Mouse (Mus musculus): Measurements from ENCODE around the gene Nfkbib. TPM values are rescaled to one million over a fixed set of nuclear protein-coding genes. Genes with fewer than 3 reads are reported as not detected.

Nfkbib gene
- total RNA-seq, 2 experiments from 2014 or later = 27.1 to 31.3 TPM

DNA sequence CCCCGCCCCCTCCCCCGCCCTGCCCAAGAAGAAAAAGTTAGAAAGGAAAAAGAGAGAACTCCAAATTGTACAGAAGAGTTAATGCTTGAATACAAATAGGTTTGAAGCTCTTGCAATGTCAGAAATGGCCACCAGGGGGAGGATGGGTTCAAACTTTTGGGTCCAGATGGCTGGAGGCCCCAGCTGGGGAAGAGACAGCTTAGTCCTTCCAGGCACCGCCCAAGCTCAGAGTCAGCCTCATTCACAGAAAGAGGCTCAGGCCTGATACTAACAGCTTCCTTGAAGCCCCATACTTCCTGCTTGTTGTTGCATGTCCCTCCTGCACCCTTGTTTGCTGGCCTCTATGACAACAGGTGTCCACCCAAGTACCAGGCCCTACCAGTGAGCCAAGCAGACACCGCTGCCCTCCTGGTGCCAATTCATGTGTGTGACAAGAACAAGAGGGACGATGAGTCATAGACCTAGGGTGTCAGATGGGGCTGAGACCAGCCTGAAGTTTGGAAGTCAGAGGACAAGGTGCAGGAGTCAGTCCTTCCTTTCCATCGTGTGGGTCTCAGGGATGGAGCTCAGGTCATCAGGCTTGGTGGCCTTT is 12.9 kb upstream of the Nfkbib start:
- H3K4me3 ChIP-seq = no peak overlapping the region; the same call in 1 of the 2 replicates
- H3K27ac ChIP-seq = peak overlapping the region; percentile 82
- intact Hi-C loops (cut with DNase I) = loop anchor here (1.0 to 10.0 kb wide), 2 partner anchors 87 to 255 kb away; no protein-coding TSS in a partner anchor
- peak; percentile 91 for DNase-seq
- peak; percentile 77 for TF ChIP-seq CTCF (IDR thresholded peaks at IDR 0.05)

DNA sequence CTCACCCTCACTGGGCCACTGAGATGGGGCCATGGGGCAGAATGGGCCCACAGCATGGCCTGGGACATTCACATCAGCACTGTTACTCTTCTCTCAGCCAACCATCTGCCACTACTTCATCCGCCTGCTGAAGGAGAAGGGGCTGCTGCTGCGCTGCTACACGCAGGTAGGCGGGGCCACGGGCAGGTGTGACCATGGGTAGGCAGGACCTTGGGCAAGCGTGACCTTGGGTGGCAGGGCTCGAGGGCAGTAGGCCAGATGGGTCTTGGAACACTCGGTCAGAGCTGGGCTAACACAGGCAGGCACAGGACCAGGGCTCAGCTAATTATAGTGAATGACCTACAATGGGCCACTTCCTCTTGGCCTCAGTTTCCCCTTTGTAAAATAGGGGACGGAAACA is 11.5 kb upstream of the Nfkbib start:
- Histone ChIP-seq H3K4me3 (no peak overlapping the region), H3K27ac (peak overlapping the region; percentile 62)
- peak; percentile 72 for DNase-seq
- no peak for TF ChIP-seq CTCF (IDR thresholded peaks at IDR 0.05)
- intact Hi-C loops (cut with DNase I) = no loop called here

DNA sequence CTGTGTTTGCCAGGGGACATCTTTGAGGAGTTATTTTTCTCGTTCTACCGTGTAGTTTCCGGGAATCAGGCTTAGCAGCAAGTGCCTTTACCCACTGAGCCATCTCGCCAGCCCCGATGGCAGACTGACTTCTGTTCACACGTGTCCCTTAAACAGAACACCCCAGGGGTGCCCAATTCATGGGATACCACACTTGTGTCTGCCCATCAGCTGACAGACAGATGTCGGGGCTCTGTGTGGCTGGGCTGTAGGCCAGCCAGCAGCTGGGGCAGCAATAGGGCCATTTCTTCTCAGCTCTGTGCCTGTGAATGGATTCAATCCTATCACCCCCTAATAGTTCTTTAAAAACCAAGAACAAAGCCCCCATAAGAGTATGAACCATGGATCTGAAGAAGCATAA is 7.8 kb upstream of the Nfkbib start:
- Histone ChIP-seq H3K4me3 (no peak overlapping the region), H3K27ac (peak overlapping the region; percentile 76)
- TF ChIP-seq CTCF (IDR thresholded peaks at IDR 0.05) = no peak
- no peak for DNase-seq
- intact Hi-C loops (cut with DNase I) = no loop called here

DNA sequence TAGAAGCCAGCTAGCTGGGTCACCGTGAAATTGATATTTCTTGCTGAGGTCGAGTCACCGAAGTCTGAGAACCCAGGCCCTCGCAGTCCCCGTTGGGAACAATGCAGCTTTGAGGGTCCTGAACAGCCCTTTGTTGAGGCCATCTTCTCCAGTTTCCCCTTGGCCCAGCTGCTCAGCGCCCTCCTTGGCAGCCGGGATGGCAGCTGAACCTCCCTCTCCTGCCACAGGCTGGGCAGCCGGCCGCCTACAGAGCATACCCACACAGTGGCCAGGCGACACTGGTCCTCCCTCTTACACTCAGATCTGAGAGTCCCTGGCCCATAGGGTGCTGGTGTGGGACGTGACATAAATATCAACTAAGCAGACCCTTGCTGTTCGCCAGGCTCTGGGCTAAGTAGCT is 6.9 kb upstream of the Nfkbib start:
- no peak for TF ChIP-seq CTCF (IDR thresholded peaks at IDR 0.05)
- intact Hi-C loops (cut with DNase I) = no loop called here

DNA sequence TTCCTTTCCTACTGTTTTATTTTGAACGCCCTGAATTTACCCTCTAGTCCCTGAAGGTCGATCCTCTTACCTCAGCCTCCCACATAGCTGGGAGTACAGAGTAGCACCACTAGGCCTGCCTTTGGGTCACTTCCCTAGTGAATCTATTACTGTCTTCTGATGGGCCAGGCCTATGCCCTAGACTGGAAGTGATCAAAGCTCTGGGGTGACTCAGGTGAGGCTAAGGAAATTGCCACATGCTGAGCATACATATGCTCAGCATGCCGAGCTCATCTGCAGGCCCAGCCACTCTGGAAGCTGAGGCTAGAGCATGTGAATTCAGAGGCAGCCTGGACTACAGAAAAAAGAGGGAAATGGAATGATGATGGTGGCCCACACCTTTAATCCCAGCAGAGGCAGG is 5.9 kb upstream of the Nfkbib start:
- intact Hi-C loops (cut with DNase I) = no loop called here
- peak overlapping the region; percentile 76 for H3K27ac ChIP-seq
- DNase-seq = no peak
- no peak overlapping the region for H3K4me3 ChIP-seq
- TF ChIP-seq CTCF (IDR thresholded peaks at IDR 0.05) = no peak

More for the DNA sequence above, 6.9 kb upstream of the Nfkbib start:
- Histone ChIP-seq H3K4me3 (no peak overlapping the region; the same call in 1 of the 2 replicates), H3K27ac (peak overlapping the region; percentile 76)
- DNase-seq = peak; percentile 70

DNA sequence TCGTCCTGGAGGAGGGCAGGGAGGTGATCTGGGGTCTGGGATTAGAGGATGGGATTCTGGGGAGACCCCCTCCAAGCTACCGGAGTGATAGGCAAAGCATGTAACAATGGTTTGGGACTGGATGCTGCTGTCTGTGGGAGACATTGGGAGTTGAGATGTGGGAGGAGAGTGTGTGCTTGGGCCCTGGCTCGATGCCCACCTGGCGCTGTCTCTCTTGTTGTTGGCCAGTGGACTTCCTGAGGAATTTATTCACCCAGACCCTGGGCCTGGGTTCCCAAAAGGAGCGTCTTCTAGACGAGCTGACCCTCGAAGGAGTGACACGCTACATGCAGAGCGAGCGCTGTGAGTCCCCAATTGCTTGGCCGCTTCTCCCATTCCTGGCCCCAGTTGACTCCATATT is 4.6 kb upstream of the Nfkbib start:
- no peak overlapping the region for H3K4me3 ChIP-seq
- DNase-seq = no peak
- no peak for TF ChIP-seq CTCF (IDR thresholded peaks at IDR 0.05)
- intact Hi-C loops (cut with DNase I) = no loop called here
- H3K27ac ChIP-seq = no peak overlapping the region

DNA sequence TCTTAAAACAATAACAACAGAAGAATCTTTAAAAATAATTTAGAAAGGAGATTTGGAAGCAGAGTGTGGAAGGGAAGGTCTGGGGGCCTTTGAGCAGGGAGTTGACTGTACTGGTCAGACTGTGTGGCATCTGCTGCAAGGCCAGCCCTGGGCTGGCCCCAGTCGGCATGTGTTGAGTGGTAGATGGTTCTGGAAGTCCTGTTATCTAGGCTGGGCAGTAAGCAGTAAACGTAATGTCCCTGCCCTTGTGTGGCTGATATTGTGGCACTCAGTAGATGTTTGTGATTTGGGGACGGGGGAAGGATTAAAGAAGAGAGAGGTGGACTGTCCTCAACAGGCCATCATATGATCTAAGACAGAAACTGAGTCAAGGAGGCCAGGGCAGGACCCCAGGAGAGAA is 3.0 kb upstream of the Nfkbib start:
- no peak for DNase-seq
- H3K4me3 ChIP-seq = no peak overlapping the region
- no peak overlapping the region for H3K27ac ChIP-seq
- no peak for TF ChIP-seq CTCF (IDR thresholded peaks at IDR 0.05)
- intact Hi-C loops (cut with DNase I) = no loop called here

DNA sequence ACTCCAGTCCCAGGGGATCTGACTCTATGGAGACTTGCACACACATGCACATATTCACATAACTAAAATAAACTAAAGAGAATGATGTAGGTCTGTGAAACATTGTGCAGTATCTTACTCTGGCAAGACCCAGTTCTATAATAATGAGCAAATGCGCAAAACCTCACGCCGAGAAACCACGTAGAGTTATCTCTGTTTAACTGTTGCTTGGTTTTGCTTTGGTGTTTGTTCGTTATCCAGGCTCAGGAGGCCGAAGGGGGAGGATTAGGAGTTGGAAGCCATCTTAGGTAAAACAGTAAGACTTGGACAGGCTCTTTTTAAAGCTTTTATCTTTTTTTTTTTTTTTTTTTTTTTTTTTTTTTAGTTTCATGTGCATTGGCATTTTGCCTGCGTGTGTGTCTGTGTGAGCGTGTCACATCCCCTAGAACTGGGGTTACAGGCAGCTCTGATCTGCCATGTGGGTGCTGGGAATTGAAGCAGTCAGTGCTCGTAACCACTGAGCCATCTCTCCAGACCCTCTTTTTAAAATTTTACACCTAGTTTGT is 2.2 kb upstream of the Nfkbib start:
- no peak for DNase-seq
- TF ChIP-seq CTCF (IDR thresholded peaks at IDR 0.05) = no peak
- Histone ChIP-seq H3K27ac (no peak overlapping the region), H3K4me3 (no peak overlapping the region)
- intact Hi-C loops (cut with DNase I) = loop anchor here (10.0 kb wide), 1 partner anchor 405 kb away; the partner anchor contains the start of genes Ggn and Spred3

DNA sequence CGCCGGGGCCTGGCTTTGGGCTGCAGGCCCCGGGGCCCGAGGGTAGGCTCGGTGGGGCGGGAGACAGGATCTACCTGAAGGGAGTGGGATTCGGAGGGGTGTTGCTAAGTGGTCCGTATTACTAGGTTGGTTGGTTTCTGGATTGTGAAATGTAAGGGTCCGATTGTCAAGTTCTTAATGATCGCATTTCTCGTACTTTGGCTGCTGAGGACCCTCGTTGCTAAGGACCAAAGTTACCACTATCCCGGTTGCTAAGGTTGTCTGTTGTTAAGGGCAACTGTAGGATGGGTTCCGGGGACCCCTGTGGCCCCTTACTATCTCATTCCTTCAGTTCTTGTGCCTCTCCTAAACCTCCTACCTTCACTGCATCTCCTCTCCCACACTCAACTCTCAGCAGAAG is 402 bp downstream of the Nfkbib start:
- Histone ChIP-seq H3K27ac (peak overlapping the region; percentile 97), H3K4me3 (peak overlapping the region; percentile 91)
- intact Hi-C loops (cut with DNase I) = loop anchor here (10.0 kb wide), 1 partner anchor 408 kb away; the partner anchor contains the start of genes Ggn and Spred3
- DNase-seq = no peak
- no peak for TF ChIP-seq CTCF (IDR thresholded peaks at IDR 0.05)

DNA sequence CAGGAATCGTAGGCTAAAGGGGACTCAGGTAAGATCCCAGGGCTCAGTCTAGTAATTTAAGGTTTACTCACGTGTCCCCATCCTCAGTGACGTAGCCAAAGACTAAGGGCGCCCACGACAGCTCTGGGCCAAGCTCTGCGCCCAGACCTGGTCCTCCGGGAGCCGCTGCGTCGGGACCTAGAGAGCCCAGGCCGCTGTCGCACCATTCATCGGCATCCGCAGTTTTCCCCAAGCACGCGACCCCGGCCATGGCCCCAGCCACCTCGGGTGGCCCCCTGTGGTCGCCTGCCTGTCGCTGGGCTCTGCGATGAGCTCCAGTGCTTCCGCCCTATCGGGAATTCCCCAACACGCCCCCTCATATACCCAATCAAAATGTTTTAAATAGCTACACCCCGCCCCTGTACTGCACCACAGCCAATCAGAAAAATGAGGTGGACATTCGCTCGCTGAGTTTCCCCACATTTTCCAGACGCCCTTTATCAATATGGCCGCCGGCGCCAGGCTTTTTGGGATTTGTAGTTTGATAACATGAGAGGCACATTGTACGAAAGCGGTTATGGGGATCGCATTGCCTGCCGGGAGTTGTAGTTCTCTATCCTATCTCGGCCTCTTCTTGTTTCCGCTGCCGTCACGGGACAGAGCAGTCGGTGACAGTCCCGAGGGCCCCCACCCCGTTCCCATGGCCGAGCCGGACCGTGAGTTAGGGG is 986 bp downstream of the Nfkbib start, which contains the start of gene Sirt2:
TSS of gene Sirt2 (plus strand) at position 563 of the 707 bp plus-strand sequence.
- peak; percentile 26; the same call in 1 of the 2 replicates for TF ChIP-seq CTCF (IDR thresholded peaks at IDR 0.05)
- Histone ChIP-seq H3K4me3 (peak within 1 kb of the TSS; percentile 91), H3K27ac (peak within 1 kb of the TSS; percentile 97)
- intact Hi-C loops (cut with DNase I) = loop anchor here (10.0 kb wide), 1 partner anchor 408 kb away; the partner anchor contains the start of genes Ggn and Spred3
- peak; percentile 97 for DNase-seq

DNA sequence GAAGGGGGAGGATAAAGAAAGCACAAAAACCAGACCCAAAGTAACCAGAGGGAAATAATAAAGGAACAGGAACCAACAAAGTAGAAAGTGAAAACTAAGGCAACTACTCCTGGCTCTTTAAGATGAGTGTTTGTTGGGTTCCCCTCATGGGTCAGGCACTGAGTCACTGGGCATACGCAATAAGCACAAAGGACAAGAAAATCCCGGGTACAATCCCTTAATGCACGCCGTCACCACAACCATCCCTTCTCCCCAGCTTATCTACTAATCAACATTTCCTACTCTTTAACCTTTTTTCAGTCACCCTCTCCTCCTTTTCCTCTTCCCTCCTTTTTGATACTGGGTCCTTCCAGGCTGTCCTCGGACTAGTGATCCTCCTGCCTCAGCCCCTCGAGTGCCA is 2.1 kb downstream of the Nfkbib start:
- TF ChIP-seq CTCF (IDR thresholded peaks at IDR 0.05) = no peak
- Histone ChIP-seq H3K27ac (peak overlapping the region; percentile 97), H3K4me3 (peak overlapping the region; percentile 91)
- intact Hi-C loops (cut with DNase I) = loop anchor here (10.0 kb wide), 1 partner anchor 410 kb away; the partner anchor contains the start of genes Ggn and Spred3
- DNase-seq = no peak

DNA sequence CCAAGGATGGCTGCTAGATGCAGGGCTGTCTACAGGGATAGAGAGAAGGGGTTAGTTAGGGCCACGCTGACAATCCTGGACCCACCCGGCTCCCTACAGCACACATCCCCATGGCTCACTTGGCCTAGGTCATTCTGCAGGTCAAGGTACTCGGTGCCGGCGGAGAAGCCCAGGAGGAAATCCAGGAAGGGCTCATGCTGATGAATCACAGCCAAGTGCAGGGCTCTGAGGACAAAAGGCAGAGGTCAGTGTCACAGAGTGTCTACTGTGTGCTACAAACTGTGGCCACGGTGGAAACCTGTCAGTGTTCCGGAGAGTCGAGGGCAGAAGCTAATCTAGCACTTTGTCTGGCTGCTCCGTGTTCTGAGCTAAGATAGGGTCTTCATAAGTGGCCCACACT is 5.4 kb downstream of the Nfkbib start:
- Histone ChIP-seq H3K4me3 (no peak overlapping the region), H3K27ac (no peak overlapping the region)
- intact Hi-C loops (cut with DNase I) = loop anchor here (2.0 to 10.0 kb wide), 2 partner anchors 17 to 413 kb away; partner anchors contain the start of genes Ggn and Spred3
- TF ChIP-seq CTCF (IDR thresholded peaks at IDR 0.05) = no peak
- no peak for DNase-seq

DNA sequence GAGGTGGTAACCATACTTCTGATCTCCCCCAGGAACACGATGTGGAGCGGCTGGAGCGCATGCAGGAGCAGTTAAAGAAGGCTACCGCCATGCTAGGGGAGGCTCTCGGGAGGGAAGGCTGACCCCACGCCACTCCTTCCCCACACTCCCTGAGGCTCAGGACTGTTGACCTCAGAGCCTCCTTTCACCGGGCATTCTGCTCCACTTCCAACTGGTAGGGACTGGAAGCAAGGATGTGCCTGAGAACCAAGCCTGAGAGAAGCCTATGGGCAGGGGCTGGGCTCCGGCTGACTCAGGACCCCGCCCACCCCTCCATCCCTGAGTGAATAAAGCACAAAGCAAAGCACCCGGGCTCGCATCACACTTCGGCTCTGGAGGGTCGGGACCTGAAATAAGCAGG is 8.7 kb downstream of the Nfkbib start:
- intact Hi-C loops (cut with DNase I) = no loop called here
- TF ChIP-seq CTCF (IDR thresholded peaks at IDR 0.05) = no peak

More for the DNA sequence above, 8.7 kb downstream of the Nfkbib start:
- H3K4me3 ChIP-seq = no peak overlapping the region
- DNase-seq = no peak
- no peak overlapping the region for H3K27ac ChIP-seq

All from gastrocnemius, adult 2 months (tissue).